Mouse (Mus musculus): ENCODE measurements around the gene Tnfaip8l1.

DNA sequence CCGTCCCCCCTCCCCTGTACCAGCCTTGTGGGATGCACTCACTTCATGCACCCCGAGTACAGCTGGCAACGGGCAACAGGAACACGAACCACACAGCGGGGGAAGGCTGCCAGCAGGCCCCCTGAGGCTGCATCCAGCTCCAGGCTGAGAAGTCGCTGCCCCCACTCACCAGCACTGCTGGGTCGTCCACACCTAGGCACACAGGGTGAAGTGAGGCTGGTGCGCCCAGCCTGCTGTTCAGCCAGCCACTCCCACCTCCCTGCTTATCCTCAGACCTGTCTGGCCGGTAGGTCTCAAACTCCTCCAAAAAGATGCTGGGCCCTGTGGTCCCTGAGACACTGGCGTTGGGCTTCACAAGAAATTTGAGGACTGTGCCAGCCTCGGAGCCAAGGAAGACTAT lies 36.1 kb upstream of the Tnfaip8l1 start:
- TF ChIP-seq CTCF (IDR thresholded peaks at IDR 0.05; ENCODE audit: low read depth, low read length) (no peak), GATA1 (IDR thresholded peaks at IDR 0.05; ENCODE audit: borderline replicate concordance, low read length) (no peak)

All from G1E (cell line).